Mouse (Mus musculus): ENCODE results near the gene Oosp2.

Oosp2 gene

DNA sequence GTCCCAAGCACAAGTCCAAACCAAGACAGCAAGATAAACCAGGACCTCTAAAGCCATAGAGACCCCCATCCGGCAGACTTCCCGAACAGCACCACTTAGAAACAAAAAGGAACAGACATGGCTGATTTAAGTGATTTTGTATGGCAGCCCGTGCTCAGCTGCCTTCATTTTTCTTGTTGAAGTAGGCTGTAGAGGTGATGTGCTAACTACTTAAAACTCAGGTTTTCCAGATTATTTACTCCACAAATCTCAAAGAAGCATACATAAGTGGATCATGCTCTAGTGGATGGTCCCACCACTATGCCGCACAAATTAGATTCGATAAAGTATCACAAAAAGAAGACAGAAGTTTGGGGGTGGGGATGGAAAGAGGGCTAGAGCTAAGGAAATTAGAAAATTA lies at the start of gene Oosp2:
Gene Oosp2, minus strand, starts transcription at position 101 of the 400 bp plus-strand sequence.
- in situ Hi-C loops (cut with MboI), result no loop called here

DNA sequence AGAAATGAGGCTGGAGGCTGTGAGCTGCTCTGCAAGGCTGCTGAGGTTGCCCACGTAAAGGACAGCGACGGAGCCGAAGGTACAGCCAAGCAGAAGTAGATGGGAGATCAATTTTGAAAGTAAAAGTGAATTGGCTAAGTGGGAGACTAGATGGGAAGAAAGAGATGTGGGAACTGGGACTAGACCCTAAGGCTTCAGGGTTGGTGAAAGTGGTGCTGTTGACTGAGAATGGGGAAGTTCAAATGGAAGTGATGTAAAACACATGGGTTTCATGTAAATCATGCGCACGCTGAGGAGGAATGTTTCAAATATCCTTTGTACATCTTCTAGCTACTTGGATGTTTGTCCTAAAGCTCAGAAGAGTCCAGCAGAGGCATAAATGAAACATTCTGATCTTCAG lies 38.0 kb upstream of the Oosp2 start:
- in situ Hi-C loops (cut with MboI), result no loop called here

DNA sequence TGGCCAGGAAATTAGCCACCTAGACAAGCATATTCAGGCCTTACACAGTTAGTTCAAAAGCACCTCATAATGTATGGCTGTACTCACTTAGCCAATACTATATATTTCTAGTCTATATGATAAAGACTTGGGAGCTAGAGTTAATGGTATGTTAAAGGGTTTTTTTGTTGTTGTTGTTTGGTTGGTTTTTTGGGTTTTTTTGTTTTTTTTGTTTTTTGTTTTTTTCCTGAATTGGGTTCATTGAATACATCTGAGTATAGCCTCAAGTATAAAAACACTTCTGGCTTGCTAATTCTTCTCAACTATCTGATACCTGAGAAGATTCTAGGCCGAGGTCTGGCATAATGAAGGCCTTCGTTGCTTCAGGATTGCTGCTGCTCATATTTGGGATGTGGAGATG lies 36.4 kb upstream of the Oosp2 start, which contains the start of gene Oosp3:
Gene Oosp3, plus strand, starts transcription at position 301 of the 400 bp plus-strand sequence.
- in situ Hi-C loops (cut with MboI), result no loop called here

DNA sequence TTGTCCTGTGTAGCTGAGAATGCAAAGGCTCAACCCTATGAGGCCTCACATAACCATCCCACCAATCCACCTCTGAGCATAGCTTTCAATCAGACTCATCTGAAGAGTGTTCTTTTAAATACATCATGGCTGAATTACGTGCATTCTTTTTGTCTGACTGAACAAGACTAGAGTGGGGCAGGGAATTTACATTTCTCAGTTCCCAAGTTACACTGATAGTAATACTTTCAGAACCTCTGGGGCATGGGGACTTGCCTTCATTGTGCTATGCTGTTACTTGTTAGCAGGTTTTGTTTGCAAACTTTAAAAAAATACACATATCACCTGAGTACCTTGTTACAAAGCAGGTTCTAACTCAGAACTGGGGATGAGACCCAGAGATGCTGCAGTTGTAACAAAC lies 31.1 kb upstream of the Oosp2 start:
- in situ Hi-C loops (cut with MboI), result no loop called here

DNA sequence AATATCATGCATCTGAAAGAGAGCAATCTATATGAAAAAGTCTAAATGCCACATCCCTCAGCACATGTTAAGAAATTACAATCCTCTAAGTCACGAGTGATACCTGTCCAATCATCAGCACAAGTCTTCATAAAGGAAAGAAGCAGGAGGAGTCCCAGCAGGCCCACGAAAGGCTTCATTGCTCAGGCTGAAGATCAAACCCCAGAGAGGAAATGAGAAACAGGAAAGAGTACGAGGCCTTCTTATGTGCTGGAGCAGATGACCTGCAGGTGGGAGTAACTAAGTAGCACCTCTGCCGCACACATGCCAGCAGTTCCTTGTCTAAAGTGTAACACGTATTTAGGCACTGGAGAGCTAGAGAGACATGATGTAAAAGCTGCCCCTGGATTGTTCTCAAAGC lies 30.5 kb upstream of the Oosp2 start, which contains the start of gene Oosp1:
Gene Oosp1, minus strand, starts transcription at position 312 of the 400 bp plus-strand sequence.
- in situ Hi-C loops (cut with MboI), result no loop called here

DNA sequence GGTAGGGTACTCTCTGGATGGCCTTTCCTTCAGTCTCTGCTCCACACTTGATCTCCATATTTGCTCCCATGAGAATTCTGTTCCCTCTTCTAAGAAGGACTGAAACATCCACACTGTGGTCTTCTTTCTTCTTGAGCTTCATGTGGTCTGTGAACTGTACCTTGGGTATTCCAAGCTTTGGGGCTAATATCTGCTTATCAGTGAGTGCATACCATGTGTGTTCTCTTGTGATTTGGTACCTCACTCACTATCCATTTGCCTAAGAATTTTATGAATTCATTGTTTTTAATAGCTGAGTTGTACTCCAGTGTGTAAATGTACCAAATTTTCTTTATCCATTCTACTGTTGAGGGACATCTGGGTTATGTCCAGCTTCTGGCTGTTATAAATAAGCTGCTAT lies 1.2 kb upstream of the Oosp2 start:
- in situ Hi-C loops (cut with MboI), result no loop called here

DNA sequence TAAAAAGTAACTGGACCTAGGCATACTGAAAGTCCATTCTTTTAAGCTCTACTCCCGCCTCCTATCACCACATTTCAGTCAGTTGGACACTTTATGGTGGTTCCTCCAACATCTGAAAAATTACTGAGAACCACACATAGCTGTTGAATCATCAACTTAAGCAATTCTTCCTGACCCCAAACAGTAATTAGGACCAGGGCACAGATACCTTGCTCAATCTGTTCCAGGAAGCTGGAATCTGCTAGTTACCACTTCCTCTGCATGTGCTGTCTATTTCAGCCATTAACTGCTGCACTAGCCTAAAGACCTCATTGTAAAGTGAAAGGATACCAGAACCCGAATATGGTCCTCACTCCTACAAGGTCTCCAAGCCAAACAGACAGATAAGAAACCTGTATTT lies 1.2 kb downstream of the Oosp2 start:
- in situ Hi-C loops (cut with MboI), result no loop called here

DNA sequence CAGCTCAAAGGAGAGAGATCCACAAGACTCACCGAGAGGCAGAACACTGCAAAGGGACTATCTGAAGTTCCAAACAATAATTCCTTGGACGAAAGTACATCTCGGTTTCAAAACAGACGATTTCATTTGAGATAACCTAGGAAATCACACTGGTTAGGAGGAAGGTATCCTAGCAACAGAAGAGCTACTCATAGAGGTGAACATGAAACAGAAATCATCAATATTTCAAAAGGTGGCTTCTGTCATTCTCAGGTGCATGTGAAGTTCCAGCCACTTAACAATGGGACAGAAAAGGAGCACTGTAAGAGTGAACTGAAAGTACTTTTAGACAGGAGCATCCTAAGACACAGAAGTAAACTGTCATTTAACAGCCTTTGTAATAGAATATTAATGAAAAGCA lies 10.8 kb downstream of the Oosp2 start:
- in situ Hi-C loops (cut with MboI), result no loop called here

DNA sequence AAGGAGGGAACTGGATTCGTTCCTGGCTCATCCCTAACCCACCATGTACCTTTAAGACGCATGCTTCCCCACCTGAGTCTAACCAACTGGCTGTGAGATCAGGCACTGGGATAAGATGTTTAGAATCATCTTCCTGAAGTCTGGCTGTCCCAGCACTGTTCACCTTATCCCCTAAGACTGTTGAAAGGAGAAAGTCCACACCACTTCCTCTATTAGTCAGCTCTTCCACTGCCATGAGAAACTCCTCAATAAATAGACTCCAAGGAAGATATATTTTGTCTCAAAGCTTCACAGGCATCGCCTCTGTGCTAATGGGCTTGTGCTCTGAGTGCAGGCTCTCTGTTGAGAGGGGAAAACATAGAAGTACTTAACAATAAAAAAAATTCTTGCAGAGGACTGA lies 14.2 kb downstream of the Oosp2 start:
- in situ Hi-C loops (cut with MboI), result no loop called here

DNA sequence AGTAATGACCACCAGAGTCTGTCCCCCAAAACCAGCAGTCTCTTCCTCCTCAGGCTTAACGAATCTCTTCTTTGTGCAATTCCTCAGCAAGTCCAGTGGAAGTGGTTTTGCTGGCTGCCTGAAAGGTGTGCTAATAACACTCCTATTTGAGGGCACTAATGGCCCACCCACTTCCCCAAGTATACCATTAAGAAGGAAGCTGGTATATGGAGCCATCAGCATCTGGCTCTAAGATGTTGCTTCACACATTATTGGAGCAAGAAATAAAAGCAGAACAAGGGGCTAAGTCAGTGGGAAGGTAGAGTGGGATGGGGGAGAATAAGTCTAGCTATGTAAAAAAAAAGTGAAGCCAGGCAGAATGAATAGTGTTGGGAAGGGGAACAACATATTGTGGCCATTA lies 19.6 kb downstream of the Oosp2 start, which contains the start of gene Ms4a3:
Gene Ms4a3, minus strand, starts transcription at position 120 of the 400 bp plus-strand sequence.
- in situ Hi-C loops (cut with MboI), result no loop called here

DNA sequence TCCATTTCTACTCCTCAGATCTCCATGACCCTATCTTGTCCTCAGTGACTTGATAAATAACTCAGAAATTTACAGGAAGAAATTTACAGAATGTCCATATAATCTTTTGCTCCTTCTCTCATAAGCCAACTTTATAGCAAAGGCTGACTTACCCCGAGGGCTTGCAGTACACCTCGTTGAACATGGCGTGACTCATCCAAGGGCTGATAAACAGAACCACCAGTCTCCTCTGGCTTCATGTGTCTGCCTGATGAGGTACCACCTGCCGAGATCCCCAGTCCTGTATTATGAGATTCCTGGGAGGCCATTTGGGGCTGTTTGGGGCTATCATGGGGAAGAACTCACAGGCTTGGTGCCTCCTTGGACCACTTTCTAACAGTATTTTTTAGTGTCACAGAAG lies 21.3 kb downstream of the Oosp2 start:
- in situ Hi-C loops (cut with MboI), result no loop called here

DNA sequence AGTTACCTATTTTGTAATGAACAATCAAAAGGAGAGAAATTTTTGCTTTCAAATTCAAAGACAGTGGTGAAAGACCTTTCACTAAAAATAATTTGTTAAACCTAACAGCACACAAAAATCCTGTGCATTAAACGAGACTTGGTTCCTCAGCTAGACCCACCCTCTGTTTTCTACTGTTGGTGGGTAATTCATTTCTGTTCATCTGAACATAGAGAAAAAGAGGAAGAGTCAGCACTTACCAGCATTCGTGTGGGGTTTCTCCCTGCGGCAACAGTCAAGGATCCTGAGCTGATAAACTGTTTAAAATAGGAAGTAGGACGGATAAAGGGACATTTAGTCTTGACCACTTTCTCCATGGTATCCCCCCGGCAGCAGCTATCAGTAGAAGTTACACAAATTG lies 24.8 kb downstream of the Oosp2 start:
- in situ Hi-C loops (cut with MboI), result no loop called here

DNA sequence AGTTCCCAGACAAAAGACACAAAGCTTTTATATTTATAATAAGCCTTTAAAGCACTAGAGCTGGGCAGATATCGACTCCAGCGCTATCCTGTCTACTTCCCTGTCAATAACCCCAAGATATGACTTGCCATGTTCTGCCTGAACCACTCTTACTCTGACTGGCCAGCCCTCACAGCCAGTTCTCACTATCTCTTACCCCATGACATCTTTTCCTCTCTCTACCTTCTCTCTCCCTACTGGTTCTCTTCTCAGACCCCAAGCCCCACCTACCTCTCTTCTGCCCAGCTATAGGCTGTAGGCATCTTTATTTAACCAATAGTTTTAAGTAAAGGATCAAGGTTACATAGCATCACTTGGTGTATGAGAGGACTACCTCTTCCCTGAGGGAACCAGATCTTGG lies 26.0 kb downstream of the Oosp2 start:
- in situ Hi-C loops (cut with MboI), result no loop called here

DNA sequence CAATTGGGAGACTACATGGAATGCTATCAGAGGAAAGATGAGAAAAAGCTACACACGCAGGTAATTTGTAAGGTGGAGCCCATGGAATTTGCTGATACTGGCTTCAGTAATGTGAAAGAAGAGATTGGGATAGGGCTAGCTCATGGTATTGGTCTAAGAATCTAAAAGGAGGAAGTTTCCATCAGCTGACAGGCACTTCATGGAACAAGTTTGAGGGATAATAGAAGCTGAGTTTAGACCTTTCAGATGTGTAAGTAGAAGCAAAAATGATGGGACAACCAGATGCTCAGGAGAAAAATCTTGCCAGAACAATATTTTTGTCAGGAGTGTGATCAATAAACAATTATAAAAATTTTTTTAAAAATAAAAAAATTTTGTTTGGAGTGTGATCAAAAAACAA lies 26.6 kb downstream of the Oosp2 start:
- in situ Hi-C loops (cut with MboI), result no loop called here

DNA sequence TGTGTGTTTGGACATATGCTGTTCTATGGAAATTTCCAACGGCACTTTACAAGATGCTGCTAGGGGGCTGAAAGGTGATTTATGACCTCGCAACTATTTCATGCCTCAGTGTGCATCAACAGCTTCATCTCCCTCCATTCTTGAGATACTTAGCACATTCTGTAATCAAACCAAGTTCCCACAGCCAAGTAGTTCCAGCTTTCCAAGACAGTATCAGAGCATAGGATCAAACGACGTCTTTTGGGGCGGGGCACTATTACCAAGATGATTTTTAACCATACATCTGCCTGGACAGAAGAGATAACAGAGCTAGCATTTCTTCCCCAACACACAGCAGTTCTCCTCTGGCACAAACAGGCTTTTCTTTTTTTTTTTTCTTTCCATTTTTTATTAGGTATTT lies 35.1 kb downstream of the Oosp2 start:
- in situ Hi-C loops (cut with MboI), result no loop called here

DNA sequence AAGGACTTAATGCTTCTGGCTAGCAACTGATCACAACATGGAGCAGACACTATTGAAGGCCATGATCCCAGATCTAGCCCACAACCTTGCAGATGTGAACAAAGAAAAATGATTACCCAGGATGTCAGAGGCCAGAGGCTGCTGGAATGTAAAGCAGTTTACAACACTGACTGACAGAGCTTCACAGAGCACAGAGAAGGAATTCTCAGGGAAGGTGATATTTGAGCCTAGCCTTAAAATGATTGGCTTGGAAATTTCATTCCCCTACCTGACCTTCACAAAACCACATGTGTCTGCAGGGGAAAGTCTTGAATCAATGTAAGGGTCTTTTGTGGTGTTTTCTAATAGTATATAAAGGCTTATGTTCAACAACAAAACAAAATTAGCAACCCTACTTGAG lies 35.6 kb downstream of the Oosp2 start:
- in situ Hi-C loops (cut with MboI), result no loop called here

DNA sequence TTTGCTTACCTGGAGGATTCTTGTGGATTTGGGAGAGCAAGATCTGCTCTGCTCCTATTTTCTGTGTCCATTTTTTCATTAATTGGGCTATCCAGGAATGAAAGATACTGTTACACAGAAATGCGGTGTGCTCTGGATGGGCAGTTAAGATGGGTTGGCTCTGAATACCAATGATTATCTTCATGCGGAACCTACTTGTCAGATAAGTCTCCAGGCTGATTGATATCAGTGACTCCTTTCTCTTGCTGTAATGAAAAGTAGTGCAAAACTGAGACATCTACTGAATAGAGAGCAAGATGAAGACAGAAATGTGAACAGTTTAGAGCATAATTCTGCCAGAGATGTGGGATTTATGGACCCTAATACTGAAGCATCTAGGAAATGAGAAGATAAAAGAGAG lies 36.8 kb downstream of the Oosp2 start, which contains the start of gene Ms4a2:
Gene Ms4a2, minus strand, starts transcription at position 169 of the 400 bp plus-strand sequence.
- in situ Hi-C loops (cut with MboI), result no loop called here

DNA sequence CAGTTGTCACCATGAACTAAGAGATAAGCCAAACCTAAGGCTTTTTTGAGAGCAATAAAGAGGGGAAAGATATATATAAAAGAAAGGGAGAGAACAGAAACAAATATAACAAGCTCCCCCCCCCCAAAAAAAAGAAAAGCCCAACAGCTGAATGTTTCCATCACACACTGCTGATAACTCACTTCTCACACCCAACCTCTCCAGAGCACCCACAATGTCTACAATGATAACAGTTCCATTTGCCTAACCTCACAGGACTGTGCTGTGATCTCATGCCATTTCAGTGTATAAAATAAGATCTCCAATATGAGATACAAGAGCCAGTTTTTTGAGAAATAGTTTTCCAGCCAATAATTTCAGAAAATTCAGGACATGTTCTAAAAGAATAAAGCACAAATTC lies 42.4 kb downstream of the Oosp2 start:
- in situ Hi-C loops (cut with MboI), result no loop called here

DNA sequence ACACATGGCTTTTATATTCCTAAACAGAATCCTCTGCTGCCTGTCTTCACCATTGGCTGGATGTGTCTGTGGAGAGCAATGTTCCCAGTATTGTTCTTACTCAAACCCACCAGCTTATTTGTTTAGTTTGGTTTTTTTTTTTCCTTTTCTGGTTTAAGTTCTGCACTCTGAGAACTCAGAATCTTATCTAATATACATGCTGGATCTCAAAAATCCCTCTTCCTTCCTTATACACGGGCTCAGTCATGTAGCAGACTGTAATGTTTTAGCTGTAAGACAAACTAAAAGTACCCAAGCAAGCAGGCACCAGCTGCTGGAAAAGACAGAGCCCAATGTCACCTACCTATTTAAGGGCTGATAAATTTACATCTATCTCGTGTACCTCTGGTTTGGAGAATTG lies 45.6 kb downstream of the Oosp2 start:
- in situ Hi-C loops (cut with MboI), result no loop called here

DNA sequence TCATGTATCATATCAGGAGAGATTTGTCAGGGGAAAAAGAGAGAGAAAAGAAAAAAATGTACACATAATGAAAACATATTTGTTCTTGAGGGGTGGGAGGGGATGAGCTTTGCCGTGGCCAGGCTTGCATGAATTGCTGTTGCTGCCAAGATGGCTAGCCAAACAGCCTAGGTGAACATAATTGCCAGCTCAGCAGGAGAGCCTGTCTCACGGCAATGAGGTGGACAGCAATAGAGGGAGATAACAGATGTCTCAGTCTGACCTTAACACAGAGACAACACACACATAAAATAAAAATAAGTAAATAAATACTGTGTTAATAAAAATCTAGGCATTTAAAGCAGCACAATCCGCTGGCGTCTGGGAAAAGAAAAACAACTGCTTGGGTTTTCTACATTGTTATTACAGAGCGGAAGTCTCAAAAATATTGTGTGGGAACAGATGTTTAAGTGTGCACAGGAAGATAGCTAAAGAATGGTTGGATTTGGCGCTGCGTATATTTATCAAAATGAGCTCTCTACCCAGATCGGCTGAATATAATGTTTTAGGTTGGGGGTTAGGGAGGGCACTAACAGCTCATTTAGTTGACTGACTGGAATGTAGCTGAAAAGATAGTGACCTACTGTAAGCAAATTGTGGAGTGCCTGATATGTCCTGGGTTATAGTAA lies 46.4 kb downstream of the Oosp2 start:
- in situ Hi-C loops (cut with MboI), result no loop called here

DNA sequence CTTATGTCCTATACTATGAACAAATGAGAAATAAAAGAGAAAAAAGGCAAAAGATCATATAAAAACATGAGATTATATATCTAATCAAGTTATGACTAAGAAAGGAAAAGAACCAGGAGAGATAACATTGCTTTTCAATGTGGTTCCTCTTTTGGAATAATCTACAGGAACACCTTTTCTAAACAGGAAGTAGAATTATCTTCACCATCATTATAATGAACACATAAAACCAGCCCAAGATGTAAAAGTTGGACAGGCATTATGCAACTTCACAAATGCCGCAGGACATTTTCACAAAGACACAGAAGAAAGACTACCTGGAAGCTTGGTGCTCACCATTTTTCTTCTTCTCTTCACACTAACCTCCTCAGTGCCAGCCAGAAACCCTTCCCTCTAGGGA lies 47.3 kb downstream of the Oosp2 start:
- in situ Hi-C loops (cut with MboI), result no loop called here

DNA sequence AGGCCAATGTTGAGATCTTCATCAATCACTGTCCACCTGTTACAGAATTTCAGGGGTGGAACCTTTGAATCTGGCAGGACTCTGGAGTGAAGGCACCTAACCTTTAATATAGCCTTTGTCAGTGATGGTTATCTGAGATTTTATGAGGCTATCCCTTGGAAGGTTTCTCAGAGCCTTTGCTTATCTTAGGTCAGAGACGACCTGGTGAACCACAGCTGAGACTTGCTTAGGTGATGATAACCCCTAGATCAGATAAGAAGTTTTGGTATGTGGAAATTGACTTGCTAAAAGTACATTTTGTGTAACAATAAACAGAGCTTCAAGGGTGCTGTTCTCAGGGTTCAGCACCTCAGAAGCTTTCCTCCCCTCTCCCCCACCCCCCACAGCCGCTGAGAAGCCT lies 48.1 kb downstream of the Oosp2 start:
- in situ Hi-C loops (cut with MboI), result no loop called here

DNA sequence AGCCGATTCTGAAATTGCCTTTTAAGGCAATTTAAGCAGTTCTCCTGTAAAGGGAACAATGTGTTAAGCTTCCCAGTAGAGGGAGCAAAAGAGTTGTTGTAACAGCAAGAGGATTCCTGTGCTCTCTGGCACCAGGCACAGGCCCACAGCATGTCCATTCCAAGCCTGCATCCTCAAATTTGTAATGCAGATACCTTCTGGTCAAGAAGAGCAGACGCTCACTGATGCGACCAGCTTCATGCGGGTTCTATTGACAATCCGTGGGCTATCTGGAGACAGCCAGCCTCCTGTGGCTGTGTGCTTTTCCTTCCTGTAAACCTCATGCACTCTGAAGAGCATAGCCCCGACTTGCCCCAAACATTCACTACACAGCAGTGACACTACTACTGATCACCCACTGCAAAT lies 48.8 kb downstream of the Oosp2 start:
- in situ Hi-C loops (cut with MboI), result no loop called here

DNA sequence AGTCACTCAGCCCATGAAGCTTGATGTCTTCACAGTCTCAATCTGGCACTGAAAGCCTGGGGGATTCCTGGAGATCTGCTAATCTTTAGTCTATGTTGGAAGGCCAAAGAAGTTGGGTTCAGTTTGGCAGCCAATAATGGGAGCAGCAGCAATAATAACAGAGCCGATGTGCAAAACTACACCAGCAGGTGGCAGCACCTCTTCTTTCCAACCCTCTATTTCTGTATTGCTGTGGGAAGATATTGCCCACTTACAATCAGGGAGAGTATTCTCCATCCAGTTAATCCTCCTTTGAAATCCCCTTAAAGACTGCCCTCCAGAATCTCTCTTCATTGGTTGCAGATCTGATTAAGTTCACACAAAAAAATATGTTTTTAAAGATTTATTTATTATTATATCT lies 52.2 kb downstream of the Oosp2 start:
- in situ Hi-C loops (cut with MboI), result loop anchor here (5.0 to 10.0 kb wide), 2 partner anchors 159 to 423 kb away; no protein-coding TSS in a partner anchor
